Mouse (Mus musculus) CH12.LX (cell line): Measurements from ENCODE around the gene 1600014C10Rik. TPM values are rescaled to one million over a fixed set of nuclear protein-coding genes. Genes with fewer than 3 reads are reported as not detected.

ENCODE experiments used
- DNase-seq: peaks from one replicate; pipeline ENCODE4 v3.0.0-alpha.2; 2013; ENCODE audit errors: extremely low read depth
- H3K27ac ChIP-seq: 2 replicates; pipeline ENCODE4 v1.5.1; 2012; ENCODE audit warnings: low read depth, mild to moderate bottlenecking, control low read depth, moderate library complexity; ENCODE audit not compliant: insufficient read depth
- H3K27me3 ChIP-seq: replicated peaks from 2 replicates; pipeline ENCODE3; 2012; ENCODE audit warnings: inconsistent platforms
- H3K36me3 ChIP-seq, 2 experiments: replicated peaks in 1 of 2; 2 replicates each; pipeline versions ENCODE3 to v1.6.1; 2012; ENCODE audit warnings: inconsistent platforms in 1 of 2, low read length in 1 of 2, mild to moderate bottlenecking in 1 of 2, mixed read lengths in 1 of 2, moderate library complexity in 1 of 2; ENCODE audit not compliant: control insufficient read depth in 1 of 2, insufficient read depth in 1 of 2
- H3K4me1 ChIP-seq, 2 experiments: 2 replicates each; pipeline ENCODE4 v1.6.1; 2012; ENCODE audit warnings: inconsistent platforms in 1 of 2, moderate library complexity in 1 of 2; ENCODE audit not compliant: insufficient read depth in 2 of 2, control insufficient read depth in 1 of 2
- H3K4me2 ChIP-seq: 2 replicates; pipeline ENCODE4 v1.6.1; 2012; ENCODE audit warnings: low read depth, mild to moderate bottlenecking, control low read depth; ENCODE audit not compliant: poor library complexity, insufficient read depth, severe bottlenecking
- H3K4me3 ChIP-seq, 3 experiments: fragments of 150-350 bp in 1 of 3; sonication (generic) in 1 of 3; replicated peaks in 1 of 3; 2 replicates each; pipeline versions ENCODE3 to v1.5.1; 2011 to 2012; ENCODE audit warnings: low read depth in 2 of 3, low read length in 2 of 3, mild to moderate bottlenecking in 2 of 3, moderate library complexity in 2 of 3, control low read depth in 1 of 3, improper control_type of control experiment in 1 of 3, inconsistent platforms in 1 of 3, mixed read lengths in 1 of 3; ENCODE audit not compliant: poor library complexity in 1 of 3
- H3K79me2 ChIP-seq: replicated peaks from 2 replicates; pipeline ENCODE4 v1.6.1; 2012; ENCODE audit warnings: mild to moderate bottlenecking, moderate library complexity; ENCODE audit not compliant: control insufficient read depth, poor library complexity, insufficient read depth, severe bottlenecking; ENCODE audit errors: extremely low read depth
- H3K9ac ChIP-seq: 2 replicates; pipeline ENCODE4 v1.6.1; 2012; ENCODE audit warnings: low read depth, mild to moderate bottlenecking, control low read depth, moderate library complexity; ENCODE audit not compliant: insufficient read depth
- H3K9me3 ChIP-seq: replicated peaks from 2 replicates; pipeline ENCODE3; 2012; ENCODE audit warnings: low read length, inconsistent platforms, mixed read lengths
- CHD1 ChIP-seq: IDR thresholded peaks from 2 replicates; pipeline ENCODE4 v1.6.1; 2012; ENCODE audit warnings: low read depth, low read length, improper control_type of control experiment, inconsistent platforms
- EP300 ChIP-seq: IDR thresholded peaks from 2 replicates; pipeline ENCODE4 v1.6.1; 2011; ENCODE audit warnings: low read length, improper control_type of control experiment
- HCFC1 ChIP-seq: IDR thresholded peaks from 2 replicates; pipeline ENCODE4 v1.6.1; 2012; ENCODE audit warnings: low read depth, mild to moderate bottlenecking, inconsistent platforms, low read length, improper control_type of control experiment
- IRF4 ChIP-seq: IDR thresholded peaks from 2 replicates; pipeline ENCODE4 v1.6.1; 2014; ENCODE audit warnings: low read depth, mild to moderate bottlenecking, inconsistent platforms, low read length, improper control_type of control experiment
- MAFK ChIP-seq: IDR thresholded peaks from 2 replicates; pipeline ENCODE4 v1.6.1; 2011; ENCODE audit warnings: low read length, improper control_type of control experiment; ENCODE audit not compliant: insufficient replicate concordance
- MAX ChIP-seq: IDR thresholded peaks from 2 replicates; pipeline ENCODE4 v1.6.1; 2011; ENCODE audit warnings: low read length, improper control_type of control experiment
- MEF2A ChIP-seq: IDR thresholded peaks from 2 replicates; pipeline ENCODE4 v1.6.1; 2014; ENCODE audit warnings: low read depth, mild to moderate bottlenecking, inconsistent platforms, low read length, improper control_type of control experiment, borderline replicate concordance
- MXI1 ChIP-seq: IDR thresholded peaks from 2 replicates; pipeline ENCODE4 v1.6.1; 2011; ENCODE audit warnings: mild to moderate bottlenecking, low read depth, low read length, improper control_type of control experiment
- MYC ChIP-seq: IDR thresholded peaks from 2 replicates; pipeline ENCODE4 v1.6.1; 2011; ENCODE audit warnings: low read depth, mild to moderate bottlenecking, improper control_type of control experiment, low read length
- NRF1 ChIP-seq: IDR thresholded peaks from 2 replicates; pipeline ENCODE4 v1.6.1; 2014; ENCODE audit warnings: low read depth, mild to moderate bottlenecking, inconsistent platforms, low read length, improper control_type of control experiment, moderate library complexity
- RAD21 ChIP-seq: IDR thresholded peaks from 2 replicates; pipeline ENCODE4 v1.6.1; 2011; ENCODE audit warnings: low read depth, mild to moderate bottlenecking, low read length, improper control_type of control experiment, moderate library complexity
- SIN3A ChIP-seq: IDR thresholded peaks from 2 replicates; pipeline ENCODE4 v1.6.1; 2012; ENCODE audit warnings: low read length, improper control_type of control experiment, inconsistent platforms
- TBP ChIP-seq: conservative IDR thresholded peaks from 2 replicates; pipeline ENCODE4 v1.6.1; 2011; ENCODE audit warnings: low read depth, low read length, improper control_type of control experiment
- UBTF ChIP-seq: IDR thresholded peaks from 2 replicates; pipeline ENCODE4 v1.6.1; 2012; ENCODE audit warnings: low read depth, mild to moderate bottlenecking, inconsistent platforms, low read length, improper control_type of control experiment, moderate library complexity
- USF2 ChIP-seq: conservative IDR thresholded peaks from 2 replicates; pipeline ENCODE4 v1.6.1; 2011; ENCODE audit warnings: low read depth, low read length, improper control_type of control experiment
- ZC3H11A ChIP-seq: IDR thresholded peaks from 2 replicates; pipeline ENCODE4 v1.6.1; 2012; ENCODE audit warnings: low read depth, mild to moderate bottlenecking, inconsistent platforms, low read length, improper control_type of control experiment
- dilution Hi-C: fragments of 300-500 bp; cut with MboI; formaldehyde crosslinking; loops from 2 replicates; pipeline ENCODE4 v1.14.3; 2020; ENCODE audit warnings: low sequenced_read_pairs; ENCODE audit not compliant: extremely low pct_unique_long_range_greater_than_20kb, extremely low pct_ligation_motif_present
- in situ Hi-C: fragments of 300-500 bp; cut with MboI; formaldehyde crosslinking; loops from 3 replicates; pipeline ENCODE4 v1.14.3; 2019; ENCODE audit warnings: low sequenced_read_pairs, low pct_ligation_motif_present, low pct_unique_long_range_greater_than_20kb, mixed read lengths
- polyA plus RNA-seq: library from polyadenylated mRNA; unstranded; fragments of >175 nt; gene quantifications from 2 replicates; pipeline ENCODE4 v1.2.1, GENCODE M21; 2012; ENCODE audit warnings: low read depth; ENCODE audit not compliant: insufficient read length
- total RNA-seq, 2 experiments: library from RNA; depleted of rRNA; stranded (reverse); fragments of 300-350 nt in 1 of 2; fragments of >200 nt in 1 of 2; gene quantifications; 2 replicates each; pipeline ENCODE4 v1.2.3; 2012 to 2014

The 1600014C10Rik gene
- total and polyA plus RNA-seq, 3 experiments, result 7.4 to 10.6 (median 10.3) TPM

DNA sequence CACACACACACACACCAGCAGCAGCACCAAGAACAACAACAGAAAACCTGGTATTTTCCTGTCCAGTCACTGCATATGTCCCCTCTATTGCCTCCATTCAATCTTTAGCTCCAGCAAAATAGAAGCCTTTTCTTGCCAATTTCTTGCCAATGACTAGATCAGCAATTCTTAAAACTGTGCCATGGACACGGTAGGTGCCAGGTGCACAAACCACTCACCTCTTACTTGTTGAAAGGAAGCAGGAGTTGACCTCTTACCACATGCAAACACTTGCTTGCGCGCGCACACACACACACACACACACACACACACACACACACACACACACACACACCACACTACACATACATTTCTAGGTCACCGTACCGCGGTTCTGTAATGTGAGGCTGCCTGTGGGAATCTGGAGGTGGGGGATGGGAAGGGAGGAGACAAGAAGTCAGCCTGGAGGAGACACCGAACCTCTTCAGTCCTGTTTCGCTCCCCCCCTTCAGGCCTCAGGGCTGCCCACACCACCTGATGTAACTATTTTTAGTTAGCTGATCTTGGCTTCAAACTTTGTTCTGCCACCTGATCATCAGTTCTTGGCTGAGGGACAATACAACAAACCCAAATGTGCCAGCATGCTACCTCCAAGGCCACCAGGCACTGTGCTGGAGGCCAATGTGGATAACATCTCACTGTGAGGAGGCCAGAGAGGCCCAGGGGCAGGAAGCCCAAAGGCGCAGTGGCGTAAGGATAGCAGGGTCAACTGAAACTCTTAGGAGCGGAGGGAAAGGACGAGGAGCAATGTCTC, 41.8 kb downstream of the 1600014C10Rik start:
- Histone ChIP-seq H3K4me2 (no peak overlapping the region), H3K4me1 (peaks cover 10 to 14% of the 10 kb centered on the region in 2 experiments), H3K4me3 (no peak overlapping the region), H3K27ac (no peak overlapping the region), H3K79me2 (no peaks in the 10 kb centered on the region), H3K9ac (no peak overlapping the region)
- in situ Hi-C loops (no loop called here), dilution Hi-C loops (no loop called here)
- no peak for DNase-seq
- TF ChIP-seq SIN3A, result no peak
- TF ChIP-seq, all 38 proteins: peak for 0
- Histone ChIP-seq H3K27me3 (peaks cover 35% of the 10 kb centered on the region), H3K36me3 (no peaks in the 10 kb centered on the region), H3K9me3 (no peaks in the 10 kb centered on the region)

GRCm38 (mm10) chr7:38226226-38226625, 43.2 kb downstream of the 1600014C10Rik start:
- Histone ChIP-seq H3K4me1 (peaks cover 10 to 14% of the 10 kb centered on the region in 2 experiments), H3K4me2 (no peak overlapping the region), H3K9me3 (no peaks in the 10 kb centered on the region), H3K4me3 (no peak overlapping the region), H3K27me3 (peaks cover 47% of the 10 kb centered on the region), H3K36me3 (no peaks in the 10 kb centered on the region), H3K27ac (no peak overlapping the region), H3K79me2 (no peaks in the 10 kb centered on the region), H3K9ac (no peak overlapping the region)
- dilution Hi-C loops, result no loop called here
- in situ Hi-C loops, result no loop called here
- TF ChIP-seq ZC3H11A, result no peak
- no peak for TF ChIP-seq UBTF
- no peak for DNase-seq

DNA sequence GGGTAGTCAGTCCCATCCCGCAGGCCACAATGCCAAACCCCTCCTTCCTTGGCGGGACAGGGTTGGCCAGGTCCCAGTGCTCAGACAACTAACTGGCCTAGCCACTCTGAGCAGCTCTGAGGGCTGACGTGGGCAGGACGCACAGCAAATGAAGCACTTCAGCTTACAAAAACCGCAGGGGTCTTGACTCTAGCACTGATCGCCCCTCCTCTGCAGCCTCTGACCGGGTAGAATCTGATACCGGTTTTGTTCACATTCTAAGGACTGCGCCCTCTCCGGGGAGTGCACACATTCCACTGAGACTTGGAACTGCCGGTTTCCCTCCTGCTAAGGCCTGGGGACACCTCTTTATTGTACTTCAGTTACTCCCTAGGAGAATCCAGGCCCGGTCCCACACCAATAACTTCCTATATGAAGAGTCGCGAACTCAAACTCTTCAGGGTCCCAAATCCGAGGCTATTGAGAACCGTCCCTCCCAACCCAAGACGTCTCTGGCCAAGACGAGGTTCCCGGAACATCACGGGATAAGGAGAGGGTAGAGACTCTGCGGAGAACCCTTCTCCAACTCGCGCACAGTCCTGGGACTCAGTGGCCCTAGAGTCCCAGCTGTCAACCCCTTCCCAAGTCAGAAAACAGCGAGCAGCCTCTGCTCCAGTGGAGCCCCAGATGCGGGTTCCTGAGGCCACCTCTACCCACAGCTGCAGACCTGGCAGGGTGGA, 44.3 kb downstream of the 1600014C10Rik start:
- Histone ChIP-seq H3K4me3 (peak overlapping the region; percentile 53 to 74 (median 55)), H3K4me1 (peaks cover 10 to 14% of the 10 kb centered on the region in 2 experiments), H3K4me2 (peak overlapping the region; percentile 64), H3K27me3 (peaks cover 57% of the 10 kb centered on the region), H3K9ac (peak overlapping the region; percentile 8), H3K79me2 (no peaks in the 10 kb centered on the region), H3K27ac (no peak overlapping the region), H3K9me3 (no peaks in the 10 kb centered on the region), H3K36me3 (no peaks in the 10 kb centered on the region)
- in situ Hi-C loops (no loop called here), dilution Hi-C loops (no loop called here)
- TF ChIP-seq MXI1 (no peak), CHD1 (no peak), HCFC1 (no peak), RAD21 (no peak), USF2 (no peak), IRF4 (no peak), MYC (no peak), EP300 (no peak), MAFK (no peak), MEF2A (no peak), NRF1 (no peak), MAX (no peak), TBP (no peak)
- no peak for DNase-seq
